Mouse (Mus musculus) retina, postnatal 1 day (tissue): ENCODE data around the gene Scn4a.
"Not testable (repeated sequence)": the region's sequence is repeated elsewhere in the genome, so short reads cannot be mapped to it uniquely, and the experiment has no call there.

ENCODE experiments used
- DNase-seq: peaks from one replicate; pipeline ENCODE4 v3.0.0-alpha.2; 2012

Scn4a gene

DNA sequence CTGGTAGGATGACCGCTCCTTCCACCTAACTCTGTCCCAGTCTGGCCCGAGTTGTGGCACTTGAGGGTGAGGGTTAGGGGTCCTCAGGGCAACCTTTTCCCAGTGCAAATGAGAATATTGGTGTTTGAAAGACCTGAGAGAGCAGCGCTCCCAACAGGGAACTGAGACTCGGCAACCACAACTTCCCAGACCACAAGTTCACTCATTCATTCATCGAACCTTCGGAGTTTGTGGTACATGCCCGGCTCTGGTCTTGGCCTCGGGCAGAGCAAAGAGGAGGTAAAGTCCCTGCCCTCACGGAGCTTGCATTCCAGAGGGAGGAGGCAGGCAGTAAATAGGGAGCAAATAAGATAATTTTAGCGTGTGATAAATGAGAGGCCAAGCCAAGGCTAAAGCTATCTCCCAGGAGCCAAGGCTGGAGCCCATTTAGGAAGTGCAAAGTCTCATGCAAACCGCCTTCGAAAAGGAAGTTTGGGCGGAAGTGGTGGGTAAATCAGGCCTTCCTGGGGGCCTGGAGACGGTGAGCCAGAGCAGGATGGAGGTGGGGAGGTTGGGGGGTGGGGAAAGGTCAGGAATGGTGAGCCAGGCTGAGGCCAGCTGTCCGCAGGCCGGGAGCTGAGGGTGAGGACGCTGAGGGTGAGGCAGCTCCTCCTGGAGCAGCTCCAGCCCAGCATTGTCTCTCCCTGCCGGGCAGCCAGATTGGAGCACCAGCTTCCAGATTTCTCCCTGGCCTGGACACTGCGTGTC is 2.5 kb upstream of the Scn4a start:
- no peak for DNase-seq

DNA sequence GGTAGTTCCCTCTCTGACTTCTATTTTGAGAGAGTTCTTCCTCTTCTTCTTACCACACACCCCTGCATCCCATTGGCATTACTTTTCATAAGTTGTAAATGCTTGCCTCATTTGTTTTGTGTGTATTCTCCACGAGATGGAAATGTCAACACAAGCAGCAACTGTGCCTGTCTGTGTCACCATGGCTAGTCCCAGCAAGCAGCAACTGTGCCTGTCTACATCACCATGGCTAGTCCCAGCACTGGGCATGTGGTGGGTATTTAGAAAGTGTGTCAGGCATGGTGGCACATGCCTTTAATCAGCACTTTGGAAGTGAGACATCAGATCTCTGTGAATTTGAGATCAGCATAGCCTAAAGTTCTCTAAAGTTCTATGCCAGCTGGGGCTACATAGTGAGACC is 1.1 kb upstream of the Scn4a start:
- DNase-seq, result no peak

DNA sequence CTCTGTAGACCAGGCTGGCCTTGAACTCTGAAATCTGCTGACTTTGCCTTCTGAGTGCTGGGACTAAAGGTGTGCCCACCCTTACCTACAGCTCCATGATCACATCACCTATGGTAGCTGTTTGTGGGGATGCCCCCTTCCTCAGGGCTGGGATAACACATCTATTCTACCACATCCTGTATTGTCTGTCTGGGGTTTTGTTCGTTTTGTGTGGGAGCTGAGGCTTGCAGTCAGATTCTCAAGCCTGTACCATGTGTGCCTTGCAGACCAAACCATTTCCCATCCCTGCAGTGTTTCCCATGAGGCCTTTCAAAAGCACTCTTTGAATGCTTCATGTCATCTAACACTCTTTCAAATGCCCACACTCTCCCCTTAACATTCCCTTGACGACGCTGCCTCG is 1.1 kb downstream of the Scn4a start:
- no peak for DNase-seq

DNA sequence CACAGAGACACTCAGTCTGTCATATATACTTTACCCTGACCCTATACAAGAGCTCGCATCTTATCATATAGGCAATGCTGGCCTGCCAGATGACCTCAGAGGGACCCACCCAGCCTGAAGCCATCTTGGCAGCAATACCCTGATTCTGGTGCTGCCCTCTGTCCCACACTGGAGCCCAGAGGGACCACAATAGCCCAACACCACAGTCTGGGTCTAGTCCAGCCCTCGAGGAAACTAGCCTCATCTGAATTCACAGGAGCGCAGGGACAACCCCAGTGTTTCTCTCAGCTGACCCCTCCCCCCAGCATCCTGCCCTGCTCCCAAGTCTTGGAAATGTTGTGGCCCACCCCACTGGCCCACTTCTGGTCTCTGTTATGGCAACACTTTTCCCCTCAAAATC is 1.8 kb downstream of the Scn4a start:
- no peak for DNase-seq

DNA sequence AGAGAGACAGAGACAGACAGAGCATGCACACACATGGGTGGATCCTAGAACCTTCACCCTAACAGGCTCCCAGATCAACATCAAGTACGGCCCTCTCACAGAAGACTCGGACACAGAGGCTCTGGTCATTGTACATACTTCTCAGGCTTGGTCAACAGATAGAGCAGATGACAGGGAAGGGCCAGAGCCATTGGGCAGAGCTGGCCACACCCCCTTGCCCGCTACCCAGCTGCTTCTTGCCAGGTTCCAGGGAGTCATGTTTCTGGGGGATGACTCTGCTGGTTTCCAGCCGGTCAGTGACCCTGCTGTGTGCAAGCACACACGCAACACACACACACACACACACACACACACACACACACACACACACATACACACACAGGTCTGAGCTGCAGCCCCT is 2.2 kb downstream of the Scn4a start:
- DNase-seq, result no peak

- DNase-seq, result no peak
Measured at GRCm38 (mm10) chr11:106349772-106350171, 3.3 kb downstream of the Scn4a start.

GRCm38 (mm10) chr11:106344910-106345309 is 8.2 kb downstream of the Scn4a start:
- DNase-seq, result peak; percentile 73

DNA sequence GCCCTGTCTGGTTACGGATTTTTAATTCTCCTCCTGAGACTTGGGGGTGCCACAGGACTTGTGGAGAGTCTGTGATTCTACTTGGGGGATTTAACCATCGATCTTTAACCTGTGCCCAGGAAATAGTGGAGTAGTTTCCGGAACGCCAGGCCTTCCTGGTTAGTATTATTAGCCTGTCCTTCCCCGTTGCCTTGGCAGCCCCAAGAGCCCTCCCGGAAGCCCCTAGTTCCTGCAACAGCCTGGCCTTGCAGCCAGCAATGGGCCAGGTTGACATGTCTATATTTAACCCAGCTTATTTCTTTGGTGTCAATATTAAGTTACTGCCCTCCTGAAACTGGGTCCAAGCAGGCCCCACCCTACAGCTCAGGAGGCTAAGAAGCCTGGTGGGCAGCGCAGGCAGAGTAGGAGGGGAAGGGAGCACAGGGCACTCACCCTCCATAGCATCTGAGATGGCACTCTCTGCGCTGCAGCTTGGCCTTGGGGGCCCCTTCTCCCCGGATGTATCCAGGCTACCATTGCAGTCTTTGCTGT is 12.0 kb downstream of the Scn4a start:
- no peak for DNase-seq

- DNase-seq, result not testable (repeated sequence)
Measured at GRCm38 (mm10) chr11:106339323-106339722, 13.8 kb downstream of the Scn4a start.

DNA sequence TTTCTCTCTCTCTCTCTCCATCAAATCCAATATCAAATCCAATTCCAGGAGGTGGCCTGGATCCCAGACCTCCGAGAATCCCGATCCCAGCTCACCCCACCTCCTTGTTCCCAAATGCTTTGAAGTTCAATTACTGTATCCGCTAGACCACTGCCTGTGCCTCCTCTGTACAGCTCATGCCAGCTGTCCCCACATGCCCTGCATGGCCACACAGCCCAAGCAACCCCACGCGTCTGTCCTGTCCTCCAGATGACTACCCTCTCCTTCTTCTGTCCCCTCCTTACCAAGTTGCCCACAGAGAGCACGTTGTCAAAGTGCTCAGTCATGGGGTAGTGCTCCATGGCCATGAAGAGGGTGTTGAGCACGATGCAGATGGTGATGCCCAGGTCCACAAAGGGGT is 14.2 kb downstream of the Scn4a start:
- DNase-seq, result no peak

- DNase-seq, result no peak
Measured at GRCm38 (mm10) chr11:106338029-106338428, 15.1 kb downstream of the Scn4a start.

- no peak for DNase-seq
Measured at GRCm38 (mm10) chr11:106334066-106334465, 19.0 kb downstream of the Scn4a start.

GRCm38 (mm10) chr11:106332458-106332857 is 20.6 kb downstream of the Scn4a start:
- DNase-seq, result no peak

- peak; percentile 55 for DNase-seq
Measured at GRCm38 (mm10) chr11:106329682-106330081, 23.4 kb downstream of the Scn4a start.

- no peak for DNase-seq
Measured at GRCm38 (mm10) chr11:106329128-106329527, 24.0 kb downstream of the Scn4a start.

DNA sequence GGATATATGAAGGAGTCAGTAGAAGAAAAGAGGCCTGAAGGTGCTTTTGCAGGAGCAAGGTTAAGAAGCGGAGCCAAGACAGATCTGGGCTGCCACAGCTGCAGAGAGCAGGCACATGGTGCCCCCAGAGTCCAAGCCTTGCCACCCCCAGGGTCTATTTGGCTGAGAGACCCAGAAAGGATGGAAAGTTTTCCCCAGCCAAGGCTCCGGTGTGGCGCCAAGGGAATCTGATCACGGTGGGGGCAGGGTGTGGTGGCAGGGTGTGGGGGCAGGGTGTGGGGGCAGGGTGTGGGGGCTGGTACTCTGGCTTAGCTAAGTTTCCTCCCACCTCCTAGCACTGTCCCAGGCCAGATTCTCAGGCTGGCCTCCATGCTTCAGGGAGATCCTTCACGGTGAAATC is 24.6 kb downstream of the Scn4a start:
- DNase-seq, result no peak

- DNase-seq, result no peak
Measured at GRCm38 (mm10) chr11:106326475-106326874, 26.6 kb downstream of the Scn4a start.

GRCm38 (mm10) chr11:106325566-106326206 is 27.4 kb downstream of the Scn4a start:
- DNase-seq, result peak; percentile 66

- no peak for DNase-seq
Measured at GRCm38 (mm10) chr11:106324858-106325257, 28.2 kb downstream of the Scn4a start.

DNA sequence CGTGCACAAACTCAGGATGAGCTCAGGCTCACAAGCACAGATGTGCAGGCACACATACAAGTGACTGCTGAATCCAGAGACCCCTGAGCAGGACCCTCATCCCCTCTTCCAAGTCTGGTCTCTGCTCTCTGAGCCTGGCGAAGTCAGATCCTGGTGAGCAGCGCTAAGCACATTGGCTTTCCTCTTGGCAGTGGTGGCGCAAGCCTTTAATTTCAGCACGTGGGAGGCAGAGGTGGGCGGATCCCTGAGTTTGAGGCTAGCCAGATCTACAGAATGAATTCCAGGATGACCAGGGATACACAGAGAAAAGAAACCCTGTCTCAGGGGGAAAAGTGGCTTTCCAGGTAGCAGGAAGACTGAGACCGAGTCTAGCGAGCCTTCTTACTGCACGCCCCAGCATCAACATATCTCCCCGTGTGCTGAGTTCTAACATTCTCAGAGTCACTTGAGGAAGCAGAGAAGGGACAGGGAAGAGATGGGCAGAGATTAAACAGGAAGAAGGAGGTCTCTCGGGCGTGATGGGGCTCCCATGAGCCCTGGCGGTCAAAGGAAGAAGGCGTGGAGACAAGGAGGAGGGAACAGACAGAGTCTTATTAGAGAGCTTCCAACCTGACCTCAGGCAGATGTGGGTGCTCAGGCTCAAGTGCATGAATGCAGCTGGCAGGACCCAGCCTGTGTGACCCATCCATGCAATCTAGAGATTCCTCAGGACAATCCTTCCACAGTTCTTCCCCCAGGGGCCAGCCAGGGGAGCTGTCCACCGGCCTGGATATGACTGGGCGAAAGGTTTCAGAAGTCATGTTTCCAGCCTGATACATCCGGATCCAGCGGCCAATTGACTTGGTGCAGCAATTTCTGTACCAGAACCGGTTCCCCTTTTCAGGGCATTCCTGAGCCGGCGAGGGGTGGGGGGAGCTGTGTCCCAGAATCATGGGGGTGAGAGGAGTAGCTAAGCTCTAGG is 34.4 kb downstream of the Scn4a start:
- DNase-seq, result no peak

- no peak for DNase-seq
Measured at GRCm38 (mm10) chr11:106317801-106318200, 35.3 kb downstream of the Scn4a start.

- no peak for DNase-seq
Measured at GRCm38 (mm10) chr11:106316416-106316815, 36.7 kb downstream of the Scn4a start.

- no peak for DNase-seq
Measured at GRCm38 (mm10) chr11:106314333-106314812, 38.7 kb downstream of the Scn4a start, which contains the start of gene Cd79b. Gene Cd79b (minus strand): TSS chr11:106314762.
